Mouse (Mus musculus): Measurements from ENCODE around the gene Hormad1. TPM values are rescaled to one million over a fixed set of nuclear protein-coding genes. Genes with fewer than 3 reads are reported as not detected.
"Not testable (repeated sequence)": the region's sequence is repeated elsewhere in the genome, so short reads cannot be mapped to it uniquely, and the experiment has no call there.

The Hormad1 gene
- polyA plus RNA-seq, 2 experiments from 2014 or later, result not detected

- ATAC-seq, result no peak
These were observed 10.1 kb downstream of the Hormad1 start for GRCm38 (mm10) chr3:95569585-95569984.

DNA sequence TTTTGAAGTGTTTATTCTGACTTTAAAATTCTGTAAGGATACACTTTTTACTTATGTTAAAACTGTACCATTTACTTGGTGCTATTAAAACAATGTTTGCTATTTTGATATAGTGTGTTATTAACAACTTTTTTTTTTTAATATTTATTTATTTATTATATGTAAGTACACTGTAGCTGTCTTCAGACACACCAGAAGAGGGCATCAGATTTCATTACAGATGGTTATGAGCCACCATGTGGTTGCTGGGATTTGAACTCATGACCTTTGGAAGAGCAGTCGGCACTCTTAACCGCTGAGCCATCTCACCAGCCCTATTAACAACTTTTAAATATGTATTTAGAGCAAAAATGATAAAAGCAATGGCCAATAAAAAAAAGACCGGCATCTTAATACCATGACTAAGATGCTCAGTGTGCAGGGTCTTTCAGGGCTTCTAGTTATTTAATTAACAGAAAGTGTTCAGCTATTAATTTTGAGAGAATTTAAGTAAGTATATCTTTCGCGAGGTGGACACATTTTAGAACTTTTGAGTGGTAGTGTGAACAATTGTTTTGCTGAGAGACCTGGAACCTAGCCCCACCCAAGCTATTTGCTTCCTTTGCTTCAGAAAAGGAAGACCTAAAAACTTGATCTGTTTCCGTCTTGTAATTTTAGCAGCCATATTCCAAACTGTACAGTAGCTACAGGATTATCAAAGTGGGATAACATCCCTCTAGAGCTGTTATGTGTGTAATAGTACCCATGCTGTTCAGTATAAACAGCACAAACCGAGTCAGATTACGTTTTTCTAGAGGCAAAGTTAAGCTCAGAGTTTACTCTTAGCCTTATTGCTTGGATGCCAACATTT is 28.5 kb downstream of the Hormad1 start:
- no peak for ATAC-seq

GRCm38 (mm10) chr3:95588604-95589086 is 29.2 kb downstream of the Hormad1 start, which contains the start of gene Golph3l:
Gene Golph3l (plus strand): TSS chr3:95588934.
- peak; percentile 100 for ATAC-seq

GRCm38 (mm10) chr3:95598734-95599133 is 39.3 kb downstream of the Hormad1 start:
- no peak for ATAC-seq

- ATAC-seq, result no peak
These were observed 41.8 kb downstream of the Hormad1 start for GRCm38 (mm10) chr3:95601287-95601686.

DNA sequence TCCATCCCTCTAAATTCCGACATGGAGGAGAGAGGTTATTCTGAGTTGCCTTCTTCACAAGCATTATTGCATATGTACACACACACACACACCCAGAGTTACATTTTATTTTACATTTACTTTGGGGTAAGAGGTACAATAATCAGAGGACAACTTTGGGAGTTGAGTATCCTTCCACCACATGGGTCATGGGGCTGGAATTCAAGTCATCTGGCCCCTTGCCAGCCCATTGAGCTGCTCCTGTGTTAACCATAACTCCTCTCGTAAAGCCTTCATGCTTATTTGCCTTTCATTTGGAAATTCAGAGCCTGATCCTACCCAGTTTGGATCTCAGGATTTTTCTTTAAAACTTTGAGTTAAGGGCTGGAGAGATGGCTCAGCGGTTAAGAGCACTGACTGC is 46.6 kb downstream of the Hormad1 start:
- ATAC-seq, result no peak

- no peak for ATAC-seq
These were observed 49.7 kb downstream of the Hormad1 start for GRCm38 (mm10) chr3:95609195-95609594.

GRCm38 (mm10) chr3:95613996-95614395 is 54.5 kb downstream of the Hormad1 start:
- ATAC-seq, result no peak

DNA sequence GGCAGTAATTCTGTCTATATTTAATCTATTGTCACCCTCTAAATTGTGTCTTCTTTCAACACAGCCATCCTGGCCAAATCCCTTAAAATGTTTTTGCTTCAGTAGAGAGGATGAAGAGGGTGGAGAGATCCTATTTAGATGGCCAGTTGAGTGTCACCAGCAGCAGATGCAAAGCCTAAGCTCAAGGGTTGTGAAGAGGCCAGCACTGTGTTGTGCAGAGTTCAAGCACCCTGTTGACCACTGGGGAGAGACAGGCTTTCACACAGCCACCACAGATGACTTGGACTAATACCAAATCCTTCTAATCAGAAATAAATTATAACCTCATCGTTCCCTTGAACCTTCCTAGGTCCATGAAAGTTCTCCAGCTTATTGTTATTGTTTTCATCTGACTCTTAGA is 59.0 kb downstream of the Hormad1 start:
- ATAC-seq, result no peak

DNA sequence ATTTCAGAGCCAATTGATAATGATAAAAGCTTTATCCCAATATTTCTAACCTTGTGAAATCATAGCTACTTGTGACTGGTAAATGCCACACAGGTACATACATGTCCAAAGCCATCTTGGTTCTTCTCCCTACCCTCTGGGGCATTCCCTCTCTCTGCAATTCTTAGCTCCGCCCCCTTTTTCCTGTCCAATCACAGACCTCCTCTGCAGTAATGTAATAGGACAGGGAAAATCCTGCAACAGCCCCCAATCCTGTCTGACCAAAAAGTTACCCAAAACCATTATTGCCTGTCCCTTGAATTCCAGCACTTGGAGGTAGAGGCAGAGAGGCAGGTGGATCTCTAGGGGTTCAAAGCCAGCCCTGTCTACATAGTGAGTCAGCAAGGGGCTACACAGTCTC is 61.8 kb downstream of the Hormad1 start:
- ATAC-seq, result no peak

DNA sequence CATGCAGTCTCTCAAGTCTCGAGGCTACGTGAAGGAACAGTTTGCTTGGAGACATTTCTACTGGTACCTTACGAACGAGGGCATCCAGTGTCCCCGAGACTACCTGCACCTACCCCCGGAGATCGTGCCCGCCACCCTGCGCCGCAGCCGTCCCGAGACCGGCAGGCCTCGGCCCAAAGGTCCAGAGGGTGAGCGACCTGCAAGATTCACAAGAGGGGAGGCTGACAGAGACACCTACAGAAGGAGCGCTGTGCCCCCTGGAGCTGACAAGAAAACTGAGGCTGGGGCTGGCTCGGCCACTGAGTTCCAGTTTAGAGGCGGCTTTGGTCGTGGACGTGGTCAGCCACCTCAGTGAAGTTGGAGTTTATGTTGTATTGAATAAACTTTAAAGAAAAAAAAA is 62.9 kb downstream of the Hormad1 start:
- not testable (repeated sequence) for ATAC-seq

DNA sequence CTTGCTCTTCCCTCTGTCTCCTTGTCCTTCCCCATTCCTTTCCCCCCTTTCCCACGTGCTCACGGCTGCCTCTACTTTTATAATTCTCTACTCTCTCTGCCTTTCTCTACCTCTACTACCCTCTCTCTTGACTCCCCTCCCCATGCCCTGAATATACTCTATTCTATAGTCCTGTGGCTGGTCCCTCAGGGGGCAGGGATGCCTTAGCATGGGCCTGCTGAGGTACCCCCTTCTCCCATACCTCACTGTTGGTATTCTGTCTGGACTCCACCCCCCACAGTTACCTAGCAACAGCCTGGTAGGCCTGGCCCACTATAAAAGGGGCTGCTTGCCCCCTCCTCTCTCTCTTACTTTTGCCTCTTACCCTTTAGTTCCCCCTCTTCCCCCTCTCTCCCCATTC is 64.1 kb downstream of the Hormad1 start:
- no peak for ATAC-seq

GRCm38 (mm10) chr3:95623991-95624515 is 64.6 kb downstream of the Hormad1 start:
- ATAC-seq, result not testable (repeated sequence)

DNA sequence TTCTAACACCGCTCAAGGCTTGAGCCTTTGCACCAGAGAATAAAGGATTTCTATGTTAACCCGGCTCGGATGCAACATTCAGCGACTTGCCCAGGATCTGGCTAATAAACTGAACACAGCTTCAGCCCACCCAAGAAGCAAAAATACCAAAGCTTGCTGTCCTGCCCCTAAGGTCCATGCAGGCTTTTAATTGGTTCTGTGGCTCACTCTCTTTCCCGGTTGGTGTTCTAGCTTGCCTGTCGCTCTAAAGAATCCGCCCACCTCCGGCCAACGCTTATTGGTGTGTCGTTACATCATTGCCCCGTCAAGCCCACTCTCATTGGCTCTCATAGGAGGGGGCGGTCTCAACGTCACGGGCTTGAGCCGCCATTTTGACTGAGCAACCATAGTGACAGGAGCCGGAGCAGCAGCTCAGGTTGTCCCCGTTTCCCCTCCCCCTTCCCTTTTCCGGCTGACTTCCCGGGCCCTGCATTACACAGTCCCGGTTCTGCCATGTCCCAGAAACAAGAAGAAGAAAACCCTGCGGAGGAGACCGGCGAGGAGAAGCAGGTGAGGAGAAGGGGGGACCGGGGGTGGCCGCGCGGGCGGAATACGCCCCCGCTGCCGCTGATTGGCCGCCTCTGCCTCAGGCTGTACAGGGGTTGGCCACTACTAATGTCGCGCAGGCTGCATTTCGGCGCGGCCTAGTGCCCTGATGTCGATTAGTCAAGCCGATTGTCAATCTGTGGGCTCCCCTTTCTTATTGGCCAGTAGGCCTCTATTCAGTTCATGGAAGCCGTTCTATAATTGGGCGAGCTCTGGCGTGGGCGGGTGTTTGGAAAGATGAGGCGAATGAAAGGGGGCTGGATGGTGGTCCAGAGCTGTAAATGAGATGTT is 65.4 kb downstream of the Hormad1 start, which contains the start of gene Ensa:
TSS of gene Ensa (plus strand) at position 366 of the 876 bp plus-strand sequence.
- ATAC-seq, result peak; percentile 92

DNA sequence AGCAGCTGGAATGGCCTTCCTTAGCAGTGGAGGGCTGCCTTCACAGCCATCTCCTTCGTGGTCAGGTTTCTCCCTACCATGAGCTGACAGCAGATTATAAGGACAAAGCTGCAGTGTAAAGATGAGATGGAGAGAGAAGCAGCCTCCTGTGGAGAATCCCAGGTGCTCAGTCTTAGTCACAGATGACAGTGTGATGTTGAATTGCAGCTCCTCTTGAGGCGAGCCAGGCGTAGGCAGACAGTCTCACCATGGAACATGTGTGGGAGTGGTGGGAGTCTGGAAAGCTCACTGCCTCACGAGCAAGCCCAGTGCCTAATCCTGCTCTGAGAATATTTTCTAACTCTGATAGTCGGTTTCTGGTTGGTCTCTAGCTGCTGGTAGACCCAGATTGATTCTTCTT is 68.3 kb downstream of the Hormad1 start:
- no peak for ATAC-seq

GRCm38 (mm10) chr3:95629755-95630154 is 70.3 kb downstream of the Hormad1 start:
- ATAC-seq, result no peak

GRCm38 (mm10) chr3:95630856-95631255 is 71.4 kb downstream of the Hormad1 start:
- no peak for ATAC-seq

GRCm38 (mm10) chr3:95631304-95631703 is 71.8 kb downstream of the Hormad1 start:
- ATAC-seq, result no peak

GRCm38 (mm10) chr3:95632648-95633588 is 73.4 kb downstream of the Hormad1 start:
- peak; percentile 69 for ATAC-seq

- ATAC-seq, result no peak
These were observed 76.2 kb downstream of the Hormad1 start for GRCm38 (mm10) chr3:95635636-95636035.

- no peak for ATAC-seq
These were observed 76.6 kb downstream of the Hormad1 start for GRCm38 (mm10) chr3:95636072-95636471.

Measured in activated CD4-positive, CD25-positive, alpha-beta regulatory T cell, adult 4 months (primary cell).